Mouse (Mus musculus): ENCODE data around the gene Cmtm3. TPM values are rescaled to one million over a fixed set of nuclear protein-coding genes. Genes with fewer than 3 reads are reported as not detected.

Cmtm3 gene
- polyA plus RNA-seq, 1 experiment from 2014 or later = 44.2 TPM

Other genes starting within 250 kb of the Cmtm3 start
- gene Cdh5, start 237.8 kb upstream of the Cmtm3 start, polyA plus RNA-seq (2015; fragmentation: Nextera tagmentation; extraction: Ambion mirVana) = 11.2 and 15.0 TPM in 2 replicates
- gene Bean1, start 169.0 kb upstream of the Cmtm3 start, polyA plus RNA-seq (2015; fragmentation: Nextera tagmentation; extraction: Ambion mirVana) = 7.8 and 8.8 TPM in 2 replicates
- 49.0 and 50.3 TPM in 2 replicates for gene Tk2, start 90.9 kb upstream of the Cmtm3 start, polyA plus RNA-seq (2015; fragmentation: Nextera tagmentation; extraction: Ambion mirVana)
- gene Cklf, start 88.5 kb upstream of the Cmtm3 start, polyA plus RNA-seq (2015; fragmentation: Nextera tagmentation; extraction: Ambion mirVana) = 33.6 and 36.9 TPM in 2 replicates
- not detected in 2 replicates for gene Cmtm2a, start 46.2 kb upstream of the Cmtm3 start, polyA plus RNA-seq (2015; fragmentation: Nextera tagmentation; extraction: Ambion mirVana)
- not detected in 2 replicates for gene Gm45711, start 29.3 kb upstream of the Cmtm3 start, polyA plus RNA-seq (2015; fragmentation: Nextera tagmentation; extraction: Ambion mirVana)
- gene Cmtm1, start 29.3 kb upstream of the Cmtm3 start, polyA plus RNA-seq (2015; fragmentation: Nextera tagmentation; extraction: Ambion mirVana) = not detected in 2 replicates
- not detected in 2 replicates for gene Gm11020, start 17.8 kb upstream of the Cmtm3 start, polyA plus RNA-seq (2015; fragmentation: Nextera tagmentation; extraction: Ambion mirVana)
- not detected in 2 replicates for gene Cmtm2b, start 17.2 kb upstream of the Cmtm3 start, polyA plus RNA-seq (2015; fragmentation: Nextera tagmentation; extraction: Ambion mirVana)
- 3.0 TPM in 2 replicates for gene Cmtm4, start 56.4 kb downstream of the Cmtm3 start, polyA plus RNA-seq (2015; fragmentation: Nextera tagmentation; extraction: Ambion mirVana)
- gene Dync1li2, start 103.6 kb downstream of the Cmtm3 start, polyA plus RNA-seq (2015; fragmentation: Nextera tagmentation; extraction: Ambion mirVana) = 97.9 and 112 TPM in 2 replicates
- 0.70 and 0.90 TPM in 2 replicates for gene Terb1, start 170.5 kb downstream of the Cmtm3 start, polyA plus RNA-seq (2015; fragmentation: Nextera tagmentation; extraction: Ambion mirVana)
- 104 and 108 TPM in 2 replicates for gene Nae1, start 195.2 kb downstream of the Cmtm3 start, polyA plus RNA-seq (2015; fragmentation: Nextera tagmentation; extraction: Ambion mirVana)
- 3.5 and 4.9 TPM in 2 replicates for gene Car7, start 195.3 kb downstream of the Cmtm3 start, polyA plus RNA-seq (2015; fragmentation: Nextera tagmentation; extraction: Ambion mirVana)

Data from hindbrain, embryonic 16.5 days (tissue).